Mouse (Mus musculus) small intestine, adult 2 months (tissue): ENCODE measurements around the gene Rabgap1l.

Experiments used
- CTCF ChIP-seq: fragments of 200-500 bp; IDR thresholded peaks from 2 replicates; pipeline ENCODE4 v1.5.1; 2012; ENCODE audit warnings: low read depth, mild to moderate bottlenecking, control low read depth, inconsistent platforms, low read length, moderate library complexity, mixed read lengths; ENCODE audit not compliant: insufficient replicate concordance, insufficient read length; ENCODE audit errors: extremely low read depth
- POLR2A ChIP-seq: fragments of 200-500 bp; IDR thresholded peaks from 2 replicates; pipeline ENCODE4 v1.6.1; 2012; ENCODE audit warnings: low read depth, mild to moderate bottlenecking, control low read depth, inconsistent platforms, low read length, moderate library complexity

DNA sequence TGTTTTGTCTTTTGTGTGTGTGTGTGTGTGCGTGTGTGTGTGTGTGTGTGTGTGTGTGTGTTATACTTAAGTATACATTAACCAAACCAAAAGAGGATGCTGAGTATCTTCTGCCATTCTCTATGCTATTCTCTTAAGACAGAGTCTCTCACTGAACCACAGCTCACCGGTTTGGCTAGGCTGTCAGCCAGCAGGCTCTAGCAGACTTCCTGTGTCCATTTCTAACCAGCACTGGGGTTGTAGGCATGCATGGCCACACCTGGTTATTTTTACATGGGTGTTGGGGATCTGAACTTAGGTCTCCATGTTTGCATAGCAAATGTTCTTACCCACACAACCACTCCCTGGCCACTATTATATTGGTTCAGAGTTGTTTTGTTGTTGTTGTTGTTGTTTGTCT, 2.0 kb upstream of the Rabgap1l start:
- TF ChIP-seq CTCF (no peak), POLR2A (no peak)
